Mouse (Mus musculus): Measurements from ENCODE around the gene Pkd1l1. TPM values are rescaled to one million over a fixed set of nuclear protein-coding genes. Genes with fewer than 3 reads are reported as not detected.

The Pkd1l1 gene
- polyA plus RNA-seq, 1 experiment from 2014 or later, result 0.23 TPM

DNA sequence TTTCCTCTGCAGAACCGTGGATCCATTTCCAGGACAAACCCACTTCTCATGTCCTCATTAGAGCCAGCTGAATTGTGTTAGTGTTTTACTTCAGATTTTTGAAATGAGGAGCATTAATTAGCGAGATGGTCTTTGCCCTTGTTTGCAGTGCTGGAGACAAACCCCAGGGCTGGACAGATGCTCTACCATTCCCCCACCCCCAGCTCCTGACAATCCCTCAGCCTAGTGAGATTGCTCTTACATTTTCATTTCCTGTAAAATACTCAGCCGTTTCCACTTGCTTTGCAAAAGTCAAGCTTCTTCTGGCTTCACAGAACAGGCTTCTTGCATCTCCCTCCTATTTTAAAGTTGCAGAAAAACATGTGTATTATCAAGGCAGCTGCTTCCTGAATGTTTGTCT lies 155.7 kb downstream of the Pkd1l1 start:
- H3K4me1 ChIP-seq (replicated peaks; ENCODE audit: control insufficient read depth, insufficient read depth, low read length), result no peaks in the 10 kb centered on the region
- 56% methylated on average over 3 of the region's 3 CpGs for WGBS
- H3K27ac ChIP-seq (ENCODE audit: low read length), result no peak overlapping the region
- H3K9ac ChIP-seq (replicated peaks; ENCODE audit: low read depth, low read length), result no peak overlapping the region
- H3K27me3 ChIP-seq (replicated peaks; ENCODE audit: control insufficient read depth, insufficient read depth, low read length), result no peaks in the 10 kb centered on the region
- no peak overlapping the region for H3K4me2 ChIP-seq (ENCODE audit: low read length)
- H3K36me3 ChIP-seq (ENCODE audit: control insufficient read depth, insufficient read depth), result no peaks in the 10 kb centered on the region
- no peak for ATAC-seq
- H3K9me3 ChIP-seq (ENCODE audit: control insufficient read depth, low read length), result no peaks in the 10 kb centered on the region
- H3K4me3 ChIP-seq (replicated peaks; ENCODE audit: low read length), result no peak overlapping the region

DNA sequence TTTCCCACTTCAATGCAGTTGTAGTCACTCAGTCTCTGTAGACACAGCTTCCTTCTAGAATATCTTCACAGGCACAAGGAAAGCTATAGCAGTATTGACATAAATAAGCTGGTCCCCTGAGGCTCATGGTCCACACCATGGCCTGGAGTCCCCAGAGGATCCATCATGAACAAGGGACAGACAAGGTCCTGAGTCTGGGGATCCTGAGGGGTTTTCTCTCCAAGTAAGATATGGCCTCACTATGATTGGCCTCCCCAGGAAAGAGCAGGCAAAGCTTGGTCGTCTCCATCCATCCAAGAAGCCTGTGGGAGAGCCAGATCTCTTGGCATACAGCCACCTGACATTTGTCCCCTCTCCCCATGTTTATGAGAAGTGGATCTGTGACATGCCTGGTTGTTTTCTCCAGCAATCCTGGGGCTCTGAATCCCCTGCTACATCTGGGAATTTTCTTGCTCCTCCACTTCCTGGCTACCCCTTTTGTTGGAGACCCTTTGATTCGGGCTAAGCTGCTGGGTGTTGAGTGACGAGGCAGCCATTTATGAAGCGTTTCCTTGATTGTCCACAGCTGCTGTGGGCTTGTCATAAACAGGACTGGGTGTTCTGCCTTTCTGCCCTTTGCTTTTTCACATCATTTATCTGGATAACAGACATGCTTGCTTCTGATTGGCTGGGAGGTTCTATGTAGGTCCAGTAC lies 158.8 kb downstream of the Pkd1l1 start:
- Histone ChIP-seq H3K9ac (replicated peaks; ENCODE audit: low read depth, low read length) (no peak overlapping the region), H3K27me3 (replicated peaks; ENCODE audit: control insufficient read depth, insufficient read depth, low read length) (no peaks in the 10 kb centered on the region), H3K4me3 (replicated peaks; ENCODE audit: low read length) (no peak overlapping the region), H3K27ac (ENCODE audit: low read length) (no peak overlapping the region), H3K4me1 (replicated peaks; ENCODE audit: control insufficient read depth, insufficient read depth, low read length) (no peaks in the 10 kb centered on the region), H3K4me2 (ENCODE audit: low read length) (no peak overlapping the region), H3K36me3 (ENCODE audit: control insufficient read depth, insufficient read depth) (no peaks in the 10 kb centered on the region), H3K9me3 (ENCODE audit: control insufficient read depth, low read length) (no peaks in the 10 kb centered on the region)
- WGBS, result 54% methylated on average over 4 of the region's 4 CpGs
- ATAC-seq, result no peak

DNA sequence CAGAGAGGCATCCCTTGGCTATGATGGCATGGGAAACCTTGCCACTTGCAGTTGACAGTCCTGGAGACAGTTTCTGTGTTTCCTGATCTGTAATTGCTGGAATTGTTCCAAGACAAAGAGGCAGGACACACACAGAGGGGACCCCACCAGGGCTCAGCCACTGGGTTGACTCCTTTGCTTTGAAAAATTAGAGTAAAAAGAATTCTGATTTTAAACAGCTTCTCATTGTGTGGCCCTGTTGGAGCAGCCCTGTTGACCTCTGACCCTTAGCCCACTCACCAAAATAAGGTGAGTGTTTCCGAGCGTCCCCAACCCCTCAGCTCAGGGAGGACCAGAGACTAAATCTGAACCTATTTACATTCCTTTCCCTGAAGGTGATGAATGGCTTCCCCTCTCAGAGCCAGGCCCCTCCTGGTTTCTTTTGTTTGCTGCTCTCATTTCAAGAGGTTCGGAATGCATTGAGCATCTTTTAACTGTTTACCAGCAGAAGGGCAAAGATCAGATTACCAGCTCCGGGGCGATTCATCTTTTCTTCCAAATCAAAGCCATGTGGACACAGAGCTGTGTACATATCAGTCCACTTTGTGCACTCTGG lies 161.5 kb downstream of the Pkd1l1 start:
- H3K36me3 ChIP-seq (ENCODE audit: control insufficient read depth, insufficient read depth), result no peaks in the 10 kb centered on the region
- no peak for ATAC-seq
- no peaks in the 10 kb centered on the region for H3K9me3 ChIP-seq (ENCODE audit: control insufficient read depth, low read length)
- H3K27me3 ChIP-seq (replicated peaks; ENCODE audit: control insufficient read depth, insufficient read depth, low read length), result no peaks in the 10 kb centered on the region
- no peaks in the 10 kb centered on the region for H3K4me1 ChIP-seq (replicated peaks; ENCODE audit: control insufficient read depth, insufficient read depth, low read length)
- no peak overlapping the region for H3K27ac ChIP-seq (ENCODE audit: low read length)
- 10% methylated on average over 5 of the region's 5 CpGs for WGBS
- no peak overlapping the region for H3K9ac ChIP-seq (replicated peaks; ENCODE audit: low read depth, low read length)
- H3K4me3 ChIP-seq (replicated peaks; ENCODE audit: low read length), result no peak overlapping the region
- H3K4me2 ChIP-seq (ENCODE audit: low read length), result no peak overlapping the region

GRCm38 (mm10) chr11:8809644-8810043 lies 163.4 kb downstream of the Pkd1l1 start:
- H3K9me3 ChIP-seq (ENCODE audit: control insufficient read depth, low read length), result no peaks in the 10 kb centered on the region
- no peak overlapping the region for H3K4me3 ChIP-seq (replicated peaks; ENCODE audit: low read length)
- ATAC-seq, result no peak
- H3K36me3 ChIP-seq (ENCODE audit: control insufficient read depth, insufficient read depth), result no peaks in the 10 kb centered on the region
- H3K27me3 ChIP-seq (replicated peaks; ENCODE audit: control insufficient read depth, insufficient read depth, low read length), result no peaks in the 10 kb centered on the region
- no peak overlapping the region for H3K27ac ChIP-seq (ENCODE audit: low read length)
- 83% methylated on average over 1 of the region's 1 CpGs for WGBS
- no peak overlapping the region for H3K9ac ChIP-seq (replicated peaks; ENCODE audit: low read depth, low read length)
- H3K4me1 ChIP-seq (replicated peaks; ENCODE audit: control insufficient read depth, insufficient read depth, low read length), result no peaks in the 10 kb centered on the region
- no peak overlapping the region for H3K4me2 ChIP-seq (ENCODE audit: low read length)

DNA sequence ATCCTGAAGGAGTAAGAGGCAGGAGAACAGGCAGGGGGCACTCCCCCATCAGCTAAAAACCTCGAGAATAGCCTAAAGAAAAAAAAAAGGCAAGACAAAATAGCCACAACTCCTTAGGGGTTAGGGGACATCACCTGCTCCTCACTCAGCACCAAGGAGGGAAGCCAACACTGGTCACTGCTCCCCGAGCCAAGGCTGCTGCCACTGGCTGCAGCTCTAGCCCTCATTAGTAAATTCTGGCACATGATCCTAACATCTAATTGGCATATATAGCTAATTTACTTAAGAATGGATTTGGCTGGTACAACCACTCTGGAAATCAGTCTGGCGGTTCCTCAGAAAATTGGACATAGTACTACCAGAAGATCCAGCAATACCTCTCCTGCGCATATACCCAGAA lies 166.1 kb downstream of the Pkd1l1 start:
- H3K4me3 ChIP-seq (replicated peaks; ENCODE audit: low read length), result no peak overlapping the region
- no peak overlapping the region for H3K27ac ChIP-seq (ENCODE audit: low read length)
- peak; percentile 83 for ATAC-seq
- H3K9me3 ChIP-seq (ENCODE audit: control insufficient read depth, low read length), result no peaks in the 10 kb centered on the region
- no peaks in the 10 kb centered on the region for H3K36me3 ChIP-seq (ENCODE audit: control insufficient read depth, insufficient read depth)
- 54% methylated on average over 4 of the region's 4 CpGs for WGBS
- H3K9ac ChIP-seq (replicated peaks; ENCODE audit: low read depth, low read length), result no peak overlapping the region
- H3K4me1 ChIP-seq (replicated peaks; ENCODE audit: control insufficient read depth, insufficient read depth, low read length), result no peaks in the 10 kb centered on the region
- H3K27me3 ChIP-seq (replicated peaks; ENCODE audit: control insufficient read depth, insufficient read depth, low read length), result no peaks in the 10 kb centered on the region
- no peak overlapping the region for H3K4me2 ChIP-seq (ENCODE audit: low read length)

DNA sequence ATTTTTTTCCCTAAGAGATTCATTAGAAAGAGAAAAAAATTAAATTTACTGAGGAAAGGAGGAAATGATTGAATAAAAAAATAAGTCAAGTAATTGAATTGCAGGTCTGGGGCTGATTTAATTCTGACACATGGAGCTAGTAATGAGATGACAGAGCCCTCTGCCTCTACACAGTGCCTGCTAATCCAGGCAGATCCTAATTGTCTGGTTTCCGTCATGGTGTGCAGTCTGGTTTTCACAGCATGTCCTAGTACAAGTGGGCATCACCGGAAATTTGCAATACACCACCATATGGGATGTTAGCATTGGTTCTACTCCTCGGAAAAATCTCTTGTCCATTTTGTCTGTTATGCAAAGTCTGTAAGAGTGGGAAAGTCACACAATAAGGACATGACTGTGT lies 168.9 kb downstream of the Pkd1l1 start:
- Histone ChIP-seq H3K27me3 (replicated peaks; ENCODE audit: control insufficient read depth, insufficient read depth, low read length) (no peaks in the 10 kb centered on the region), H3K9me3 (ENCODE audit: control insufficient read depth, low read length) (no peaks in the 10 kb centered on the region), H3K4me3 (replicated peaks; ENCODE audit: low read length) (no peak overlapping the region), H3K4me2 (ENCODE audit: low read length) (no peak overlapping the region), H3K4me1 (replicated peaks; ENCODE audit: control insufficient read depth, insufficient read depth, low read length) (no peaks in the 10 kb centered on the region), H3K27ac (ENCODE audit: low read length) (no peak overlapping the region), H3K9ac (replicated peaks; ENCODE audit: low read depth, low read length) (no peak overlapping the region), H3K36me3 (ENCODE audit: control insufficient read depth, insufficient read depth) (no peaks in the 10 kb centered on the region)
- no peak for ATAC-seq
- WGBS, result 69% methylated on average over 3 of the region's 3 CpGs

DNA sequence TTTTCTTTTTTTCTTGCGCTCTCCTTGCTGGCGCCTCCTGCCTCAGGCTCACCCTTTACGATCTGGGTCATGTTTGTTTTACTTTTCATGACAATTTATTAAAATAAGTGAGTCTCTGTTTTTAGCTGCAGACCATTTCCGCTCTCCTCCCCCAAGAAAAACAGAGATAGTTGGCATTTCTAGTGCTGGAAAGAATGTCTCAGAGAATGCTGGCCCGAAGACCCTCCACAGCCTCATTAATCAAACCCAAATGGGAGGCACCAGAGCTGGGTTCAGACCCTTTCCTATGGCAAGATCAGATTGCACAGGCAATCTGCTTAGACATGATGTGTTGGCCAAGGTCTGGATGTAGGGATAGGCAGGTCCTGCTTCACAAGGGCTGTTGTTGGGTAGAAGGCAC lies 175.6 kb downstream of the Pkd1l1 start:
- no peak overlapping the region for H3K27ac ChIP-seq (ENCODE audit: low read length)
- H3K36me3 ChIP-seq (ENCODE audit: control insufficient read depth, insufficient read depth), result no peaks in the 10 kb centered on the region
- WGBS, result 82% methylated on average over 5 of the region's 5 CpGs
- no peaks in the 10 kb centered on the region for H3K27me3 ChIP-seq (replicated peaks; ENCODE audit: control insufficient read depth, insufficient read depth, low read length)
- no peak overlapping the region for H3K9ac ChIP-seq (replicated peaks; ENCODE audit: low read depth, low read length)
- no peak for ATAC-seq
- no peak overlapping the region for H3K4me3 ChIP-seq (replicated peaks; ENCODE audit: low read length)
- no peaks in the 10 kb centered on the region for H3K4me1 ChIP-seq (replicated peaks; ENCODE audit: control insufficient read depth, insufficient read depth, low read length)
- no peaks in the 10 kb centered on the region for H3K9me3 ChIP-seq (ENCODE audit: control insufficient read depth, low read length)
- no peak overlapping the region for H3K4me2 ChIP-seq (ENCODE audit: low read length)

GRCm38 (mm10) chr11:8795031-8795430 lies 178.0 kb downstream of the Pkd1l1 start:
- Histone ChIP-seq H3K27ac (ENCODE audit: low read length) (no peak overlapping the region), H3K9ac (replicated peaks; ENCODE audit: low read depth, low read length) (no peak overlapping the region), H3K36me3 (ENCODE audit: control insufficient read depth, insufficient read depth) (no peaks in the 10 kb centered on the region), H3K4me1 (replicated peaks; ENCODE audit: control insufficient read depth, insufficient read depth, low read length) (no peaks in the 10 kb centered on the region), H3K27me3 (replicated peaks; ENCODE audit: control insufficient read depth, insufficient read depth, low read length) (no peaks in the 10 kb centered on the region), H3K4me2 (ENCODE audit: low read length) (no peak overlapping the region), H3K9me3 (ENCODE audit: control insufficient read depth, low read length) (no peaks in the 10 kb centered on the region), H3K4me3 (replicated peaks; ENCODE audit: low read length) (no peak overlapping the region)
- 93% methylated on average over 3 of the region's 3 CpGs for WGBS
- ATAC-seq, result no peak

DNA sequence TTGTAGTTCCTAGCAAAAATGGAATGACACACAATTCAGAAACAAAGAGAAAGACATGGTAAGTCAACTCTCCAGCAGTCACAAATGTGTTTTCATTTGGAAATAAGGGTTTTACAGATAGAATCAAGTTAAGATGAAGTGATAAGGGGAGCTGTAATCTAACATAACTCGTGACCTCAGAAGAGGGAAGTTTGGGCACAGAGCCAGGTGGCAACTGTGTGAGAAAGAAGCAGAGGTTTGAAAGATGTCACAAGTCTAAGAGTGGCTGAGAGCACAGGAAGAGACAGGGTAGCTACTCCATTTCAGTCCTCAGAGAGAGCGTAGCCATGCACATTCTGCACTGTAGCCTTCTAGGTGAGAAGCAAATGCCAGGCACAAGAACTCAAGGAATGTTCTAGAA lies 180.9 kb downstream of the Pkd1l1 start:
- Histone ChIP-seq H3K36me3 (ENCODE audit: control insufficient read depth, insufficient read depth) (no peaks in the 10 kb centered on the region), H3K9me3 (ENCODE audit: control insufficient read depth, low read length) (no peaks in the 10 kb centered on the region), H3K27ac (ENCODE audit: low read length) (no peak overlapping the region), H3K4me2 (ENCODE audit: low read length) (no peak overlapping the region), H3K27me3 (replicated peaks; ENCODE audit: control insufficient read depth, insufficient read depth, low read length) (no peaks in the 10 kb centered on the region), H3K9ac (replicated peaks; ENCODE audit: low read depth, low read length) (no peak overlapping the region), H3K4me3 (replicated peaks; ENCODE audit: low read length) (no peak overlapping the region), H3K4me1 (replicated peaks; ENCODE audit: control insufficient read depth, insufficient read depth, low read length) (no peaks in the 10 kb centered on the region)
- WGBS, result 64% methylated on average over 2 of the region's 2 CpGs
- no peak for ATAC-seq

GRCm38 (mm10) chr11:8789186-8789585 lies 183.9 kb downstream of the Pkd1l1 start:
- H3K4me3 ChIP-seq (replicated peaks; ENCODE audit: low read length), result no peak overlapping the region
- no peak overlapping the region for H3K4me2 ChIP-seq (ENCODE audit: low read length)
- no peaks in the 10 kb centered on the region for H3K27me3 ChIP-seq (replicated peaks; ENCODE audit: control insufficient read depth, insufficient read depth, low read length)
- no peaks in the 10 kb centered on the region for H3K36me3 ChIP-seq (ENCODE audit: control insufficient read depth, insufficient read depth)
- no peak overlapping the region for H3K9ac ChIP-seq (replicated peaks; ENCODE audit: low read depth, low read length)
- no peak overlapping the region for H3K27ac ChIP-seq (ENCODE audit: low read length)
- no peaks in the 10 kb centered on the region for H3K9me3 ChIP-seq (ENCODE audit: control insufficient read depth, low read length)
- 89% methylated on average over 5 of the region's 5 CpGs for WGBS
- no peaks in the 10 kb centered on the region for H3K4me1 ChIP-seq (replicated peaks; ENCODE audit: control insufficient read depth, insufficient read depth, low read length)
- no peak for ATAC-seq

Data from forebrain, embryonic 16.5 days (tissue).